Mouse (Mus musculus) neural tube, embryonic 12.5 days (tissue): ENCODE data around the gene Sorcs2. TPM values are rescaled to one million over a fixed set of nuclear protein-coding genes. Genes with fewer than 3 reads are reported as not detected.

Experiments
- ATAC-seq: fragments of 200-750 bp; cut with Nextera tagmentation; 2 replicates; pipeline ENCODE4 v1.8.0; 2017; ENCODE audit warnings: low read depth, mild to moderate bottlenecking, moderate TSS enrichment, moderate library complexity; ENCODE audit not compliant: low FRiP score
- H3K27ac ChIP-seq: fragments of 300-500 bp; sonication (generic); 2 replicates; pipeline ENCODE4 v1.5.1; 2016
- H3K27me3 ChIP-seq: fragments of 300-500 bp; sonication (generic); replicated peaks from 2 replicates; pipeline ENCODE4 v1.6.1; 2016; ENCODE audit warnings: mild to moderate bottlenecking
- H3K36me3 ChIP-seq: fragments of 300-500 bp; sonication (generic); 2 replicates; pipeline ENCODE4 v1.6.1; 2016; ENCODE audit warnings: mild to moderate bottlenecking
- H3K4me1 ChIP-seq: fragments of 300-500 bp; sonication (generic); 2 replicates; pipeline ENCODE4 v1.6.1; 2016
- H3K4me2 ChIP-seq: fragments of 300-500 bp; sonication (generic); replicated peaks from 2 replicates; pipeline ENCODE4 v1.6.1; 2016; ENCODE audit warnings: mild to moderate bottlenecking
- H3K4me3 ChIP-seq: fragments of 300-500 bp; sonication (generic); 2 replicates; pipeline ENCODE4 v1.5.1; 2016
- H3K9ac ChIP-seq: fragments of 300-500 bp; sonication (generic); 2 replicates; pipeline ENCODE4 v1.6.1; 2016; ENCODE audit warnings: mild to moderate bottlenecking
- H3K9me3 ChIP-seq: fragments of 300-500 bp; sonication (generic); 2 replicates; pipeline ENCODE4 v1.6.1; 2016; ENCODE audit warnings: mild to moderate bottlenecking
- WGBS: fragments of 180-500 bp; shearing (Covaris S2); methylation state at CpG from one replicate; pipeline ENCODE4 v1.1.7; 2016; 5-methylcytosine and 5-hydroxymethylcytosine counted together
- polyA plus RNA-seq: library from polyadenylated mRNA; unstranded; fragments of >200 nt; fragmentation: Nextera tagmentation; extraction: Ambion mirVana; gene quantifications from 2 replicates; pipeline ENCODE4 v1.2.1, GENCODE M21; 2016

The Sorcs2 gene
- polyA plus RNA-seq, 1 experiment from 2014 or later: 11.0 TPM

DNA sequence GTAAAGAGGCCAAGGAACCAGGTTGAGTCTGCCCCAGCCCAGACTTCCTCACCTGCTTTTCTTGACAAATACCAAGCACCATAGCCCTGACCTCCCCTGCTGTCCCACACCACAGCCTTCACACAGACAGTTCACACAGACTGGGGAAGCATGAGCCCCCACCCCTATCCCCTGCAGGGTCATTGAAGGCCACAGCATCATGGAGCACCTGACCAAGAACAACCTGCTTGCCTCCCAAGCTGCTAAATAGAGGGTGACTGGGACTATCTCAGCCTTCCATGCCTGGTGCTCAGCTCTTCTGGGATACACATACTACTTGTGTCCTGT is 356.7 kb downstream of the Sorcs2 start:
- no peak for ATAC-seq
- H3K36me3 ChIP-seq: no peaks in the 10 kb centered on the region
- peaks cover 13% of the 10 kb centered on the region for H3K4me1 ChIP-seq
- H3K9me3 ChIP-seq: no peaks in the 10 kb centered on the region
- H3K4me3 ChIP-seq: no peak overlapping the region
- H3K4me2 ChIP-seq: no peak overlapping the region
- no peak overlapping the region for H3K27ac ChIP-seq
- H3K9ac ChIP-seq: no peak overlapping the region
- H3K27me3 ChIP-seq: no peaks in the 10 kb centered on the region

- Histone ChIP-seq H3K4me3 (no peak overlapping the region), H3K27ac (no peak overlapping the region)
Measured at GRCm38 (mm10) chr5:36040398-36041235, 357.3 kb downstream of the Sorcs2 start.

GRCm38 (mm10) chr5:36039596-36039995 is 358.3 kb downstream of the Sorcs2 start:
- H3K4me2 ChIP-seq: no peak overlapping the region
- ATAC-seq: no peak

More at GRCm38 (mm10) chr5:36040398-36041235, 357.3 kb downstream of the Sorcs2 start:
- no peaks in the 10 kb centered on the region for H3K9me3 ChIP-seq
- no peak overlapping the region for H3K4me2 ChIP-seq
- 72% methylated on average over 13 of the region's 13 CpGs for WGBS
- no peaks in the 10 kb centered on the region for H3K27me3 ChIP-seq
- H3K9ac ChIP-seq: no peak overlapping the region
- peaks cover 13% of the 10 kb centered on the region for H3K4me1 ChIP-seq
- H3K36me3 ChIP-seq: no peaks in the 10 kb centered on the region
- no peak for ATAC-seq

DNA sequence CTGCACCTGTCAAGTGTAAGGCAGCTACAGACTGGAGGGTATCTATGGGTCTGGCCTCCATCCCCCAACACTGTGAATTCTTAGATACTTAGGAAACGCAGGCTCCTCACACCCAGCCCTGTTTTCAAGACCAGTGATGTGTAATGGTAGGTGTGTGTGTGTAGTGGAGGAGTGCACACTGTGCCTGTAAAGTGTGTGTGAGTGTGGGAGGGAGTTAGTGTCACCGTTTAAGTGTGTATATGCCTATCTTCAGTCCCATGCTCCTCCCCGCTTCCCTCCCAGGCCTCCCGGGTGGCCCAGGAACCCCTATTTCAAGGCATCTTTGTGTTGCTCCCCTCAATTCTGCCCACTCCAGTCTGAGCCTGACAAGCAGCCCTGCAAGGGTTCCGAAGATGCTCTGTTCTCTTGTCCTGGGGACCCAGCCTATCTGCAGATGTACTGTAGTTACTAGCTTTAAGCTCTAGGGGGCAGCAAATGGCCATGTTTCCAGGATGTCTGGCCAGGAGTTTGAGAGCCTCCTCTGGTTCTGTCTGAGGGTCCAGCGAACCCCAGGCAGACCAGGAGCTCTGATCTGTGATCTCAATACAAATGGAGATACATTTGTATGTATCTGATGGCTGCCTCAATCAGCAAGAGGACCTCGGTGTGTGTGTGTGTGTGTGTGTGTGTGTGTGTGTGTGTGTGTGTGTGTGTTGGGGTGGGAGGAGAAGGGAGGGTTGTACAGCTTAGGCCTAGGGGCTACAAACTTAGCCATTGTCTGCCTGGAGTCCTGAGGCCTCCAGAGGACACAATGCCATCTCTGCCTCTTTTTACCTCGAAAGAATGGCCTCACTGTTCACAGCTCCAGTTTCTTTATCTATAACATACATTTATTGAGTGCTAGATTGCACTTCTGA is 364.2 kb downstream of the Sorcs2 start:
- Histone ChIP-seq H3K9ac (no peak overlapping the region), H3K4me1 (no peaks in the 10 kb centered on the region), H3K4me2 (no peak overlapping the region), H3K4me3 (no peak overlapping the region), H3K27me3 (no peaks in the 10 kb centered on the region), H3K36me3 (no peaks in the 10 kb centered on the region), H3K9me3 (no peaks in the 10 kb centered on the region), H3K27ac (no peak overlapping the region)
- WGBS: 43% methylated on average over 8 of the region's 8 CpGs
- ATAC-seq: no peak

More at GRCm38 (mm10) chr5:36039596-36039995, 358.3 kb downstream of the Sorcs2 start:
- Histone ChIP-seq H3K27ac (no peak overlapping the region), H3K27me3 (no peaks in the 10 kb centered on the region), H3K9me3 (no peaks in the 10 kb centered on the region), H3K4me1 (peaks cover 13% of the 10 kb centered on the region), H3K9ac (no peak overlapping the region), H3K4me3 (no peak overlapping the region), H3K36me3 (no peaks in the 10 kb centered on the region)
- WGBS: 90% methylated on average over 5 of the region's 5 CpGs

DNA sequence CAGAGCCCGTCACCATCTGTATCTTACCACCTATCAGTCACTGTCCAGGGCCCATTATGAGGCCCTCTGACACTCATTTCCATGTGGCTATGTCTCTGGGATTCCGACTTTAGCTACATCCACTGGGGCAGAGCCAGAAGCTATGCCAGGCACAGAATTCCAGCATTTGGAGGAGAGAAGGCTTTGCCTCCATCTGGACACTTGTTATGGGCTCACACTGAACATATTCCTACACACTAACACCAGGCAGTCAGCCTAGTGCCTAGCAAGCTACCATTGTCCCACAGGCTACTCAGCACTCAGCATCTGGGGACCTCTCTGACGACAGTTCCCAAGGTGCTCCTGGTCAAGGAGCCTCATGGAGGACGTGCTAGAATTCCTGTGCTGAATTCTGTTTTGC is 372.9 kb downstream of the Sorcs2 start:
- H3K4me2 ChIP-seq: no peak overlapping the region
- H3K4me1 ChIP-seq: no peaks in the 10 kb centered on the region
- H3K9ac ChIP-seq: no peak overlapping the region
- H3K4me3 ChIP-seq: no peak overlapping the region
- no peaks in the 10 kb centered on the region for H3K9me3 ChIP-seq
- WGBS: 86% methylated on average over 4 of the region's 4 CpGs
- ATAC-seq: no peak
- H3K36me3 ChIP-seq: no peaks in the 10 kb centered on the region
- H3K27ac ChIP-seq: no peak overlapping the region
- H3K27me3 ChIP-seq: no peaks in the 10 kb centered on the region

DNA sequence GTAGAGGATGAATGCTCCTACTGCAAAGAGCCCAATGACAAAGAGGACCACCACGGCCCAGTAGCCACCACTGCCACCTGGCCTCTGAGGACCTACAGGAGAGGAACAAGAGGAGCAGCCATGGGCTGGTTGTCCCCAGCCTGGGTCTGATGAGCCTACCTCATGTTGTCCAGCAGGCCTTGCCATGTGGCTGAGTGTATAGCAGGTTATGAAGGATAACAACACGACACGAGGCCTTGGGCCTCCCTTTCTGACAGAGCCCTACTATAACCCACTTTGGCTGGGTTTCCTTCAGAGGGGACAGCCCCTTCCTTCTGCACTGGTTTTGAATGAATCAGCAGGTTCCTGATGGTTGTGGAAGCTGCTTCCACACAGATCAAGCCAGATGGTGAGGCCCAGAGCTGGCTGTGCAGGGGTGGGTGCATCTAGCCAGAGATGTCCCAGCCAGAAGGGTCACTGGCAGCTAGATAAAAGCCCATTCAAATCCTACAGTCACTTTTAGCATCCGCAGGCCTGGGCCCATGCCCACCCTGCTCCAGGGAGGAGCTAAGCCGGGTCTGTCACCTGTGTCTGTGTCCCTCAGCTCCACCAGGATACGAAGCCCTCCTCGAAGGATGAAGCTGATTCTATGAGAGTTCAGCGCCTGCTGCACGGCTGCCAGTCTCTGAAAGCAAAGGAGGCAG is 373.8 kb downstream of the Sorcs2 start:
- H3K27ac ChIP-seq: no peak overlapping the region
- no peak overlapping the region for H3K9ac ChIP-seq
- ATAC-seq: no peak
- H3K4me1 ChIP-seq: no peaks in the 10 kb centered on the region
- no peaks in the 10 kb centered on the region for H3K27me3 ChIP-seq
- 91% methylated on average over 9 of the region's 9 CpGs for WGBS
- no peaks in the 10 kb centered on the region for H3K9me3 ChIP-seq
- no peak overlapping the region for H3K4me2 ChIP-seq
- no peaks in the 10 kb centered on the region for H3K36me3 ChIP-seq
- no peak overlapping the region for H3K4me3 ChIP-seq

- no peak overlapping the region for H3K27ac ChIP-seq
- no peak overlapping the region for H3K9ac ChIP-seq
- no peak overlapping the region for H3K4me3 ChIP-seq
- no peaks in the 10 kb centered on the region for H3K27me3 ChIP-seq
- no peaks in the 10 kb centered on the region for H3K36me3 ChIP-seq
- no peak for ATAC-seq
- no peaks in the 10 kb centered on the region for H3K9me3 ChIP-seq
- H3K4me2 ChIP-seq: no peak overlapping the region
- H3K4me1 ChIP-seq: no peaks in the 10 kb centered on the region
- WGBS: 95% methylated on average over 1 of the region's 1 CpGs
Measured at GRCm38 (mm10) chr5:36022361-36022760, 375.6 kb downstream of the Sorcs2 start.

GRCm38 (mm10) chr5:36021091-36021490 is 376.8 kb downstream of the Sorcs2 start:
- H3K4me2 ChIP-seq: no peak overlapping the region
- ATAC-seq: no peak
- H3K9ac ChIP-seq: no peak overlapping the region
- H3K36me3 ChIP-seq: no peaks in the 10 kb centered on the region
- no peaks in the 10 kb centered on the region for H3K9me3 ChIP-seq
- WGBS: 79% methylated on average over 3 of the region's 3 CpGs
- H3K27me3 ChIP-seq: no peaks in the 10 kb centered on the region
- no peaks in the 10 kb centered on the region for H3K4me1 ChIP-seq
- no peak overlapping the region for H3K4me3 ChIP-seq
- no peak overlapping the region for H3K27ac ChIP-seq

GRCm38 (mm10) chr5:36018366-36018765 is 379.6 kb downstream of the Sorcs2 start:
- WGBS: 85% methylated on average over 3 of the region's 3 CpGs
- no peak overlapping the region for H3K9ac ChIP-seq

DNA sequence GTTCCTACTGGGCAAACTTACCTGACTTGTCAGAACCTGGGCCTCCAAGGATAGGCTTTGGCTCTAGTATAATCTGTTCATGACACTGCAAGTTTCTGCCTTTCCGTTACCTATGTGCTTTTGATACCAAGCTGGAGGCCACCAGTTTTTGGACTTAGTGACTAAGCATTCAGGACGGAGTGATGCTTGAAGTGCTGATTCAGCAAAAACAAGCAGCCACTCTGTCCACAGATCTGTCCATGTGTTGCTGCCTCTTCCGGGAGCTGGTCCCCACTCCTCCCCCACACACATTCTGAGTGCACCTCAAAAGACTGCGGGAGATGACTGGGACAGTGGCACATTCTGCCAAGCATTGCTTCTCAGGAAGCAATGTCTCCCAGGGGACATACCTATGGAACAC is 388.5 kb downstream of the Sorcs2 start:
- Histone ChIP-seq H3K4me1 (no peaks in the 10 kb centered on the region), H3K4me3 (no peak overlapping the region), H3K27me3 (no peaks in the 10 kb centered on the region), H3K4me2 (no peak overlapping the region), H3K9ac (no peak overlapping the region), H3K27ac (no peak overlapping the region), H3K36me3 (no peaks in the 10 kb centered on the region), H3K9me3 (no peaks in the 10 kb centered on the region)
- WGBS: 83% methylated on average over 4 of the region's 4 CpGs
- ATAC-seq: no peak

More at GRCm38 (mm10) chr5:36018366-36018765, 379.6 kb downstream of the Sorcs2 start:
- H3K4me1 ChIP-seq: no peaks in the 10 kb centered on the region
- H3K27me3 ChIP-seq: no peaks in the 10 kb centered on the region
- H3K36me3 ChIP-seq: no peaks in the 10 kb centered on the region
- no peak overlapping the region for H3K27ac ChIP-seq
- no peaks in the 10 kb centered on the region for H3K9me3 ChIP-seq
- no peak for ATAC-seq
- H3K4me2 ChIP-seq: no peak overlapping the region
- no peak overlapping the region for H3K4me3 ChIP-seq

- H3K4me3 ChIP-seq: no peak overlapping the region
- H3K27ac ChIP-seq: no peak overlapping the region
- 77% methylated on average over 10 of the region's 10 CpGs for WGBS
- H3K36me3 ChIP-seq: peaks cover 9% of the 10 kb centered on the region
- no peaks in the 10 kb centered on the region for H3K4me1 ChIP-seq
- no peaks in the 10 kb centered on the region for H3K27me3 ChIP-seq
- H3K9ac ChIP-seq: no peak overlapping the region
- no peak; the same call in 1 of the 2 replicates for ATAC-seq
- no peaks in the 10 kb centered on the region for H3K9me3 ChIP-seq
- no peak overlapping the region for H3K4me2 ChIP-seq
Measured at GRCm38 (mm10) chr5:36007649-36008048, 390.3 kb downstream of the Sorcs2 start.

DNA sequence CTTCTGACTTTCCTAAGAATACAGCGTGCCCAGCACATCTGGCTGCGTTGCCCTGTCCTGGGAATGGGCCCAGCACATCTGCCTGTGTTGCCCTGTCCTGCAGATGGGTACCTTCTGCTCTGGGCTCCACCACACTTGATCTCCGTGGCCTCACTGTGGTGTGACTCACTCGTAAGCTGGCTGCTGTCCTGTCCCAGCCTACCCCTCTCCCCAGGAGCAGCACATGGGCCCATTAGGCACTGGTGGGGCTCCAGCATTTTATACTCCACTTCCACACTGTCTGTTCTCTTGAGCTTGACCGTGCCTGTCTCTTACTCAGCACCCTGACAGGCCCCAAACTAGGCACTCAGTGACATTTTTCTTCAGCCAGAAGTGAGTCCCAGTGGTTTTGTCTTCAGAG is 391.4 kb downstream of the Sorcs2 start:
- Histone ChIP-seq H3K27ac (no peak overlapping the region), H3K9me3 (no peaks in the 10 kb centered on the region), H3K4me3 (no peak overlapping the region), H3K4me1 (no peaks in the 10 kb centered on the region), H3K27me3 (no peaks in the 10 kb centered on the region), H3K36me3 (peaks cover 18% of the 10 kb centered on the region), H3K9ac (no peak overlapping the region), H3K4me2 (no peak overlapping the region)
- no peak for ATAC-seq
- WGBS: 76% methylated on average over 5 of the region's 5 CpGs
